22 mouse cellular contexts compared by ENCODE assay signal in the genomic region with DNA sequence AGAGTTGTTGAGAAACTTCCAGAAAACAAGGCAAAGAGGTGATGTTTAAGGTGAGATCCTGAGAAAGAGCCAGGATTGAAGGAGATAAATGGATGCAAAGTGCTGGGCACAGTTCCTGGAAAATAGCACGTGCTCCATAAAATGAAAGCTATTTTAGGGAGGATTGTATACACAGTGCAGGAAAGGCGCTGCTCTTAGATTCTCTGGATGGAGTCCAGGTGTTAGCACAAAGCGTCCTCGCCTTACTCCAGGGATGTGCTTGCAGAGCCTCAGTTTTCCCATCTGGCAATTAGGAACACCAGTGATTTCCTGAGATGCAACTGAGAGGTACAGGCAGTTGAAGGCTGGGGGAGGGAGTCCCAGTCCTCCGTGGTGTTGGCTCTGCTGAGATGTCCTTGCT. TPM values are rescaled to one million over a fixed set of nuclear protein-coding genes. Genes with fewer than 3 reads are reported as not detected.
DNase-seq lines count a peak whose midpoint lies in the region; ATAC-seq lines count a peak whose summit lies in the region.
"Had no signal": no experiment of that assay in that cellular context is flagged by ENCODE, and none has a peak within 500 bp of the region (broad histone marks: within the 10 kb centered on the region; RNA-seq: fewer than 3 reads in every experiment).

No protein-coding gene starts in this region.

- H3K27ac ChIP-seq in kidney, embryonic 15.5 days: no peak overlapping the region
- H3K27ac ChIP-seq: embryonic facial prominence, embryonic 12.5 days; heart, embryonic 10.5 days; hindbrain, embryonic 12.5 days; left cerebral cortex, adult 2 months; liver, embryonic 12.5 days; midbrain, embryonic 13.5 days had no signal

- 0 out of 2 replicates have a peak, but pooled peaks cover 7% of the 10 kb centered on the region for H3K9me3 ChIP-seq in kidney, embryonic 15.5 days (replicated peaks)
- H3K9me3 ChIP-seq: embryonic facial prominence, embryonic 12.5 days; heart, embryonic 10.5 days; midbrain, embryonic 13.5 days had no signal

- no peak overlapping the region for H3K4me3 ChIP-seq in kidney, embryonic 15.5 days (replicated peaks)
- H3K4me3 ChIP-seq: embryonic facial prominence, embryonic 12.5 days; heart, embryonic 10.5 days; hindbrain, embryonic 12.5 days; left cerebral cortex, adult 2 months; liver, embryonic 12.5 days; midbrain, embryonic 13.5 days had no signal

- no peak for ATAC-seq in kidney, embryonic 15.5 days (replicated peaks; ENCODE audit: low FRiP score)
- ATAC-seq: forebrain, postnatal 0 days; liver, embryonic 12.5 days; midbrain, embryonic 13.5 days had no signal

- H3K4me2 ChIP-seq in kidney, embryonic 15.5 days: no peak overlapping the region
- H3K4me2 ChIP-seq: embryonic facial prominence, embryonic 12.5 days; hindbrain, embryonic 12.5 days; liver, embryonic 12.5 days; midbrain, embryonic 13.5 days had no signal

- peaks cover 1% of the 10 kb centered on the region; the same call in 1 of the 2 replicates for H3K36me3 ChIP-seq in kidney, embryonic 15.5 days
- H3K36me3 ChIP-seq: embryonic facial prominence, embryonic 12.5 days; hindbrain, embryonic 12.5 days had no signal

- H3K27me3 ChIP-seq in kidney, embryonic 15.5 days: peaks cover 25% of the 10 kb centered on the region

- no peak overlapping the region for H3K9ac ChIP-seq in kidney, embryonic 15.5 days
- H3K9ac ChIP-seq: embryonic facial prominence, embryonic 12.5 days; forebrain, postnatal 0 days; hindbrain, embryonic 12.5 days; liver, embryonic 12.5 days; midbrain, embryonic 13.5 days had no signal

- peaks cover 43% of the 10 kb centered on the region for H3K4me1 ChIP-seq in kidney, embryonic 15.5 days
- H3K4me1 ChIP-seq: liver, embryonic 12.5 days had no signal

- peak; percentile 15 for DNase-seq in kidney, adult 18-20 months
- DNase-seq in ovary, adult 18-20 months (ENCODE audit: low spot score): peak; percentile 37
- DNase-seq in ovary, postnatal 14 days (ENCODE audit: low spot score): no peak
- peak; percentile 34 for DNase-seq in lung, postnatal 14 days
- no peak for DNase-seq in yolk sac, embryonic 10.5 days (ENCODE audit: low spot score)
- no peak for DNase-seq in left cerebral cortex, adult 18-20 months (ENCODE audit: low spot score in 2 of 2)
- DNase-seq in embryo, embryonic 9.5 days (ENCODE audit: extremely low spot score): no peak
- DNase-seq: B cell, adult 2 months; cerebellum, adult 2 months; forebrain, postnatal 0 days; heart, postnatal 10 days; kidney, postnatal 25 days; right cerebral cortex, postnatal 14 days had no signal

- 39% methylated on average over 5 of the region's 5 CpGs for WGBS in kidney, embryonic 15.5 days

RNA-seq across cellular contexts. Expression of gene Nbl1, which starts 3.4 kb away (rescaled TPM):
- polyA plus RNA-seq in kidney, embryonic 15.5 days (2015; fragmentation: Nextera tagmentation; extraction: Ambion mirVana): 28.4 and 35.7 TPM in 2 replicates
- 10 to 100 TPM; 62.6 to 66.6 TPM for total RNA-seq in left cerebral cortex, adult 18-20 months (2021)

RNA-seq across cellular contexts. Expression of gene Htr6, which starts 20.8 kb away (rescaled TPM):
- not detected in 2 replicates for polyA plus RNA-seq in kidney, embryonic 15.5 days (2015; fragmentation: Nextera tagmentation; extraction: Ambion mirVana)
- total RNA-seq in left cerebral cortex, adult 18-20 months (2021): 1 to 10 TPM; 5.7 to 7.6 TPM
- total RNA-seq: gastrocnemius, postnatal 4 days; heart, postnatal 10 days had no signal
- polyA plus RNA-seq: heart, embryonic 10.5 days; hindbrain, embryonic 12.5 days; liver, embryonic 12.5 days; spleen, adult 2 months had no signal

RNA-seq across cellular contexts. Expression of gene Minos1, which starts 34.7 kb away (rescaled TPM):
- 522 and 595 TPM in 2 replicates for polyA plus RNA-seq in kidney, embryonic 15.5 days (2015; fragmentation: Nextera tagmentation; extraction: Ambion mirVana)
- 100 to 1,000 TPM; 198 to 207 TPM for total RNA-seq in left cerebral cortex, adult 18-20 months (2021)

Comparison
In these comparisons a context has a peak if more than half of its experiments do, and no peak if none do; other contexts are left out.
1. DNase-seq: peak in kidney, adult 18-20 months (single experiment), ovary, adult 18-20 months (single experiment) and lung, postnatal 14 days (single experiment); none in ovary, postnatal 14 days (single experiment), yolk sac, embryonic 10.5 days (single experiment), left cerebral cortex, adult 18-20 months (0 of 2) and embryo, embryonic 9.5 days (single experiment).